Mouse (Mus musculus) cerebellum, adult 2 months (tissue): ENCODE measurements at regions not wholly inside any gene's neighbourhood (a gene's known extent, or its start where the extent isn't known, plus 50 kb on each side); places are given as distances from the start of the nearest gene placed in this dataset.

Experiments
- CTCF ChIP-seq: fragments of 200-500 bp; IDR thresholded peaks from 2 replicates; pipeline ENCODE4 v1.5.1; 2011; ENCODE audit warnings: low read depth, mild to moderate bottlenecking, control low read depth, low read length, moderate library complexity, borderline replicate concordance; ENCODE audit not compliant: insufficient read depth
- POLR2A ChIP-seq: fragments of 200-500 bp; IDR thresholded peaks from 2 replicates; pipeline ENCODE4 v1.6.1; 2011; ENCODE audit warnings: low read length, control low read depth, borderline replicate concordance; ENCODE audit not compliant: insufficient read depth

- TF ChIP-seq CTCF: no peak
- no peak for TF ChIP-seq POLR2A
Observed at GRCm38 (mm10) chr4:47935547-47935946, 109.4 kb upstream of the Nr4a3 start.
